Mouse (Mus musculus) heart, postnatal 0 days (tissue): ENCODE measurements around the gene Borcs7.

Experiments
- CTCF ChIP-seq: IDR thresholded peaks from 2 replicates; pipeline ENCODE4 v1.5.1; 2016; ENCODE audit warnings: antibody characterized with exemption, control low read depth, low read depth
- EP300 ChIP-seq: IDR thresholded peaks from 2 replicates; pipeline ENCODE4 v1.6.1; 2016; ENCODE audit warnings: antibody characterized with exemption, low read depth

- TF ChIP-seq CTCF (no peak), EP300 (no peak)
Measured at GRCm38 (mm10) chr19:46641420-46642085, 48.2 kb upstream of the Borcs7 start.
